Mouse (Mus musculus): ENCODE measurements around the gene Clec16a. TPM values are rescaled to one million over a fixed set of nuclear protein-coding genes. Genes with fewer than 3 reads are reported as not detected.

Clec16a gene
- polyA plus RNA-seq, 1 experiment from 2014 or later = 32.3 TPM

GRCm38 (mm10) chr16:10672490-10672889 lies 127.4 kb downstream of the Clec16a start:
- H3K27ac ChIP-seq (replicated peaks; ENCODE audit: low read depth, low read length) = no peak overlapping the region
- H3K9me3 ChIP-seq (ENCODE audit: control insufficient read depth, low read length) = no peaks in the 10 kb centered on the region
- H3K9ac ChIP-seq (ENCODE audit: low read length) = no peak overlapping the region
- no peak overlapping the region for H3K4me2 ChIP-seq (ENCODE audit: low read depth, severe bottlenecking)
- H3K4me1 ChIP-seq (ENCODE audit: control insufficient read depth, insufficient read depth, low read length) = peaks cover 9% of the 10 kb centered on the region; the same call in 1 of the 2 replicates
- no peaks in the 10 kb centered on the region for H3K27me3 ChIP-seq (ENCODE audit: control insufficient read depth, insufficient read depth, low read length)
- H3K36me3 ChIP-seq (ENCODE audit: control insufficient read depth, insufficient read depth, low read length) = no peaks in the 10 kb centered on the region; the same call in 1 of the 2 replicates
- H3K4me3 ChIP-seq (ENCODE audit: low read depth, low read length) = no peak overlapping the region
- no peak for DNase-seq (ENCODE audit: low spot score)
- ATAC-seq (ENCODE audit: insufficient number of reproducible peaks, low FRiP score, low TSS enrichment, low read depth) = no peak

- DNase-seq (ENCODE audit: low spot score) = no peak
- H3K4me2 ChIP-seq (ENCODE audit: low read depth, severe bottlenecking) = no peak overlapping the region
- H3K4me1 ChIP-seq (ENCODE audit: control insufficient read depth, insufficient read depth, low read length) = peaks cover 4% of the 10 kb centered on the region; the same call in 1 of the 2 replicates
- no peaks in the 10 kb centered on the region for H3K36me3 ChIP-seq (ENCODE audit: control insufficient read depth, insufficient read depth, low read length)
- H3K9ac ChIP-seq (ENCODE audit: low read length) = no peak overlapping the region
- H3K27me3 ChIP-seq (ENCODE audit: control insufficient read depth, insufficient read depth, low read length) = no peaks in the 10 kb centered on the region
- no peaks in the 10 kb centered on the region for H3K9me3 ChIP-seq (ENCODE audit: control insufficient read depth, low read length)
- no peak overlapping the region for H3K27ac ChIP-seq (replicated peaks; ENCODE audit: low read depth, low read length)
- H3K4me3 ChIP-seq (ENCODE audit: low read depth, low read length) = no peak overlapping the region
- WGBS = 39% methylated on average over 2 of the region's 2 CpGs
- ATAC-seq (ENCODE audit: insufficient number of reproducible peaks, low FRiP score, low TSS enrichment, low read depth) = no peak
These were observed 128.9 kb downstream of the Clec16a start for GRCm38 (mm10) chr16:10674020-10674419.

GRCm38 (mm10) chr16:10674957-10675356 lies 129.8 kb downstream of the Clec16a start:
- no peak overlapping the region for H3K9ac ChIP-seq (ENCODE audit: low read length)

GRCm38 (mm10) chr16:10675612-10676011 lies 130.5 kb downstream of the Clec16a start:
- peaks cover 4% of the 10 kb centered on the region; the same call in 1 of the 2 replicates for H3K4me1 ChIP-seq (ENCODE audit: control insufficient read depth, insufficient read depth, low read length)
- no peak for DNase-seq (ENCODE audit: low spot score)
- no peak overlapping the region for H3K9ac ChIP-seq (ENCODE audit: low read length)
- no peak for ATAC-seq (ENCODE audit: insufficient number of reproducible peaks, low FRiP score, low TSS enrichment, low read depth)
- H3K27ac ChIP-seq (replicated peaks; ENCODE audit: low read depth, low read length) = no peak overlapping the region
- no peaks in the 10 kb centered on the region for H3K27me3 ChIP-seq (ENCODE audit: control insufficient read depth, insufficient read depth, low read length)
- H3K36me3 ChIP-seq (ENCODE audit: control insufficient read depth, insufficient read depth, low read length) = no peaks in the 10 kb centered on the region
- WGBS = 91% methylated on average over 1 of the region's 1 CpGs
- no peak overlapping the region for H3K4me3 ChIP-seq (ENCODE audit: low read depth, low read length)
- no peak overlapping the region for H3K4me2 ChIP-seq (ENCODE audit: low read depth, severe bottlenecking)
- H3K9me3 ChIP-seq (ENCODE audit: control insufficient read depth, low read length) = no peaks in the 10 kb centered on the region

More at GRCm38 (mm10) chr16:10674957-10675356, 129.8 kb downstream of the Clec16a start:
- H3K36me3 ChIP-seq (ENCODE audit: control insufficient read depth, insufficient read depth, low read length) = no peaks in the 10 kb centered on the region
- no peak overlapping the region for H3K4me2 ChIP-seq (ENCODE audit: low read depth, severe bottlenecking)
- ATAC-seq (ENCODE audit: insufficient number of reproducible peaks, low FRiP score, low TSS enrichment, low read depth) = no peak
- H3K4me1 ChIP-seq (ENCODE audit: control insufficient read depth, insufficient read depth, low read length) = peaks cover 4% of the 10 kb centered on the region; the same call in 1 of the 2 replicates
- no peaks in the 10 kb centered on the region for H3K9me3 ChIP-seq (ENCODE audit: control insufficient read depth, low read length)
- H3K27me3 ChIP-seq (ENCODE audit: control insufficient read depth, insufficient read depth, low read length) = no peaks in the 10 kb centered on the region
- DNase-seq (ENCODE audit: low spot score) = no peak
- no peak overlapping the region for H3K4me3 ChIP-seq (ENCODE audit: low read depth, low read length)
- no peak overlapping the region for H3K27ac ChIP-seq (replicated peaks; ENCODE audit: low read depth, low read length)
- WGBS = 47% methylated on average over 2 of the region's 2 CpGs

- ATAC-seq (ENCODE audit: insufficient number of reproducible peaks, low FRiP score, low TSS enrichment, low read depth) = no peak
- WGBS = 68% methylated on average over 3 of the region's 3 CpGs
These were observed 131.4 kb downstream of the Clec16a start for GRCm38 (mm10) chr16:10676461-10677066.

GRCm38 (mm10) chr16:10682521-10682920 lies 137.4 kb downstream of the Clec16a start:
- WGBS = 73% methylated on average over 2 of the region's 2 CpGs
- no peak overlapping the region for H3K9ac ChIP-seq (ENCODE audit: low read length)
- H3K27me3 ChIP-seq (ENCODE audit: control insufficient read depth, insufficient read depth, low read length) = no peaks in the 10 kb centered on the region
- no peak overlapping the region for H3K4me3 ChIP-seq (ENCODE audit: low read depth, low read length)
- no peaks in the 10 kb centered on the region for H3K9me3 ChIP-seq (ENCODE audit: control insufficient read depth, low read length)
- no peaks in the 10 kb centered on the region for H3K4me1 ChIP-seq (ENCODE audit: control insufficient read depth, insufficient read depth, low read length)
- ATAC-seq (ENCODE audit: insufficient number of reproducible peaks, low FRiP score, low TSS enrichment, low read depth) (no peak), DNase-seq (ENCODE audit: low spot score) (no peak)
- no peak overlapping the region for H3K4me2 ChIP-seq (ENCODE audit: low read depth, severe bottlenecking)
- H3K36me3 ChIP-seq (ENCODE audit: control insufficient read depth, insufficient read depth, low read length) = no peaks in the 10 kb centered on the region
- H3K27ac ChIP-seq (replicated peaks; ENCODE audit: low read depth, low read length) = no peak overlapping the region

More at GRCm38 (mm10) chr16:10676461-10677066, 131.4 kb downstream of the Clec16a start:
- Histone ChIP-seq H3K27me3 (ENCODE audit: control insufficient read depth, insufficient read depth, low read length) (no peaks in the 10 kb centered on the region), H3K9ac (ENCODE audit: low read length) (no peak overlapping the region), H3K27ac (replicated peaks; ENCODE audit: low read depth, low read length) (no peak overlapping the region), H3K4me3 (ENCODE audit: low read depth, low read length) (no peak overlapping the region), H3K4me1 (ENCODE audit: control insufficient read depth, insufficient read depth, low read length) (peaks cover 4% of the 10 kb centered on the region; the same call in 1 of the 2 replicates), H3K9me3 (ENCODE audit: control insufficient read depth, low read length) (no peaks in the 10 kb centered on the region), H3K4me2 (ENCODE audit: low read depth, severe bottlenecking) (no peak overlapping the region), H3K36me3 (ENCODE audit: control insufficient read depth, insufficient read depth, low read length) (no peaks in the 10 kb centered on the region)
- no peak for DNase-seq (ENCODE audit: low spot score)

- Histone ChIP-seq H3K27ac (replicated peaks; ENCODE audit: low read depth, low read length) (no peak overlapping the region), H3K4me3 (ENCODE audit: low read depth, low read length) (no peak overlapping the region), H3K27me3 (ENCODE audit: control insufficient read depth, insufficient read depth, low read length) (no peaks in the 10 kb centered on the region), H3K4me2 (ENCODE audit: low read depth, severe bottlenecking) (no peak overlapping the region), H3K9me3 (ENCODE audit: control insufficient read depth, low read length) (no peaks in the 10 kb centered on the region), H3K9ac (ENCODE audit: low read length) (no peak overlapping the region), H3K4me1 (ENCODE audit: control insufficient read depth, insufficient read depth, low read length) (no peaks in the 10 kb centered on the region), H3K36me3 (ENCODE audit: control insufficient read depth, insufficient read depth, low read length) (no peaks in the 10 kb centered on the region)
- WGBS = 82% methylated on average over 8 of the region's 8 CpGs
- no peak for ATAC-seq (ENCODE audit: insufficient number of reproducible peaks, low FRiP score, low TSS enrichment, low read depth)
- DNase-seq (ENCODE audit: low spot score) = no peak
These were observed 138.3 kb downstream of the Clec16a start for GRCm38 (mm10) chr16:10683193-10684000.

- no peak overlapping the region for H3K9ac ChIP-seq (ENCODE audit: low read length)
- no peak overlapping the region for H3K4me3 ChIP-seq (ENCODE audit: low read depth, low read length)
- H3K9me3 ChIP-seq (ENCODE audit: control insufficient read depth, low read length) = no peaks in the 10 kb centered on the region
- no peak for DNase-seq (ENCODE audit: low spot score)
- H3K27ac ChIP-seq (replicated peaks; ENCODE audit: low read depth, low read length) = no peak overlapping the region
- ATAC-seq (ENCODE audit: insufficient number of reproducible peaks, low FRiP score, low TSS enrichment, low read depth) = no peak
- H3K4me2 ChIP-seq (ENCODE audit: low read depth, severe bottlenecking) = no peak overlapping the region
- 76% methylated on average over 6 of the region's 6 CpGs for WGBS
- H3K36me3 ChIP-seq (ENCODE audit: control insufficient read depth, insufficient read depth, low read length) = no peaks in the 10 kb centered on the region
- H3K27me3 ChIP-seq (ENCODE audit: control insufficient read depth, insufficient read depth, low read length) = no peaks in the 10 kb centered on the region
- H3K4me1 ChIP-seq (ENCODE audit: control insufficient read depth, insufficient read depth, low read length) = 0 out of 2 replicates have a peak, but pooled peaks cover 2% of the 10 kb centered on the region
These were observed 144.7 kb downstream of the Clec16a start for GRCm38 (mm10) chr16:10689748-10690318.
